Mouse (Mus musculus) heart, adult 2 months (tissue): ENCODE measurements around the gene Dnajc1.

Experiments used
- CTCF ChIP-seq: fragments of 200-600 bp; IDR thresholded peaks from 2 replicates; pipeline ENCODE4 v1.8.1; 2022; ENCODE audit warnings: antibody characterized with exemption, mild to moderate bottlenecking, moderate library complexity
- POLR2A ChIP-seq: fragments of 200-500 bp; IDR thresholded peaks from 2 replicates; pipeline ENCODE4 v1.6.1; 2011; ENCODE audit warnings: mild to moderate bottlenecking, low read depth, low read length, control low read depth; ENCODE audit not compliant: insufficient read depth

GRCm38 (mm10) chr2:18183079-18183478 lies 209.6 kb downstream of the Dnajc1 start:
- TF ChIP-seq CTCF (no peak), POLR2A (no peak)
